ENCODE assay signal across 27 mouse cellular contexts in the genomic region with DNA sequence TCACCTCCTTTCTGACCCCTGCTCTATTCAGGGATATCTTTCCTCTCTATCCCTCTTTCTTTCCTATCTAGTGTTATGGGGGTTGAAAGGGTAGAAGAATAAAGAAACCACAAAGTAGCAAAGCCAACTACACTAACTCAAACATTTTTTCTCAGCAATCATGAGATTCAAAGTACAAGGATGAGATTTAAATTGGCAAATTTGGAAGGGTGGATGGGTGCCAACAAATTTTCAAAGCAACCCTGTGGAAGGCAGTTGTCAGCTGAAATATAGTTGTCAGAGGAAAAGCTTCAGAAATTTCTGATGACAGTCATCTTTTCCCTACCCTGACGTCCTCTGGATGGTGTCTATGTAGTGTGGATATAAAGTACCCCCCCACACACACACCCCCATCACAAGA. TPM values are rescaled to one million over a fixed set of nuclear protein-coding genes. Genes with fewer than 3 reads are reported as not detected.
DNase-seq lines count a peak whose midpoint lies in the region; ATAC-seq and TF ChIP-seq lines count a peak whose summit lies in the region.
"Had no signal": no experiment of that assay in that cellular context is flagged by ENCODE, and none has a peak within 500 bp of the region (broad histone marks: within the 10 kb centered on the region; RNA-seq: fewer than 3 reads in every experiment).

No protein-coding gene starts in this region.

- no peaks in the 10 kb centered on the region for H3K27me3 ChIP-seq in lung, embryonic 14.5 days (ENCODE audit: insufficient read depth, low read length)
- H3K27me3 ChIP-seq: embryonic facial prominence, embryonic 12.5 days; embryonic facial prominence, embryonic 15.5 days; heart, embryonic 13.5 days had no signal

- no peaks in the 10 kb centered on the region for H3K36me3 ChIP-seq in lung, embryonic 14.5 days (ENCODE audit: insufficient read depth)
- H3K36me3 ChIP-seq: embryonic facial prominence, embryonic 12.5 days; embryonic facial prominence, embryonic 15.5 days; heart, embryonic 10.5 days; heart, embryonic 13.5 days had no signal

- peak; percentile 23 for DNase-seq in layer of hippocampus, adult 11-12 months (ENCODE audit: low spot score)
- no peak for DNase-seq in layer of hippocampus, adult 8-10 months (ENCODE audit: low spot score in 2 of 2)
- DNase-seq in lung, embryonic 14.5 days: peak; percentile 45
- no peak for DNase-seq in lung, adult 2 months
- DNase-seq in brain, adult 2 months (ENCODE audit: low read depth, low spot score): peak; percentile 45
- DNase-seq in brain, embryonic 14.5 days (ENCODE audit: low read depth): peak; percentile 29
- DNase-seq: adrenal gland, postnatal 10 days; cerebellum, adult 11 months; cerebellum, adult 2 months; cerebellum, adult 9-11 months; cerebellum, postnatal 25 days; gastrocnemius, postnatal 10 days; gastrocnemius, postnatal 36 days; heart, adult 2 months; heart, postnatal 14 days; heart, postnatal 4 days had no signal

- no peak overlapping the region for H3K9ac ChIP-seq in lung, embryonic 14.5 days
- H3K9ac ChIP-seq: embryonic facial prominence, embryonic 12.5 days; embryonic facial prominence, embryonic 15.5 days; heart, embryonic 13.5 days; hindbrain, embryonic 14.5 days had no signal

- H3K4me1 ChIP-seq in lung, embryonic 14.5 days (ENCODE audit: insufficient read depth): no peaks in the 10 kb centered on the region
- 0 out of 2 replicates have a peak, but pooled peaks cover 2% of the 10 kb centered on the region for H3K4me1 ChIP-seq in lung, adult 2 months (ENCODE audit: control insufficient read depth, insufficient read depth, low read length)
- H3K4me1 ChIP-seq: embryonic facial prominence, embryonic 12.5 days; embryonic facial prominence, embryonic 15.5 days; heart, embryonic 10.5 days; heart, embryonic 13.5 days had no signal

- H3K27ac ChIP-seq in lung, embryonic 14.5 days (ENCODE audit: low read depth): no peak overlapping the region
- H3K27ac ChIP-seq: embryonic facial prominence, embryonic 12.5 days; embryonic facial prominence, embryonic 15.5 days; heart, adult 2 months; heart, embryonic 10.5 days; heart, embryonic 13.5 days; hindbrain, embryonic 14.5 days; hindbrain, postnatal 0 days had no signal

- H3K4me2 ChIP-seq in lung, embryonic 14.5 days: no peak overlapping the region
- H3K4me2 ChIP-seq: embryonic facial prominence, embryonic 12.5 days; embryonic facial prominence, embryonic 15.5 days; heart, embryonic 13.5 days; hindbrain, embryonic 14.5 days had no signal

- H3K4me3 ChIP-seq in lung, embryonic 14.5 days (ENCODE audit: low read depth, low read length): no peak overlapping the region
- no peak overlapping the region for H3K4me3 ChIP-seq in lung, adult 2 months (replicated peaks; ENCODE audit: extremely low read depth, low read depth, low read length)
- H3K4me3 ChIP-seq: embryonic facial prominence, embryonic 12.5 days; embryonic facial prominence, embryonic 15.5 days; heart, adult 2 months; heart, embryonic 10.5 days; heart, embryonic 13.5 days had no signal

- TF ChIP-seq POLR2A in lung, adult 2 months (IDR thresholded peaks at IDR 0.05; ENCODE audit: borderline replicate concordance, extremely low read depth, low read depth, low read length): no peak
- no peak for TF ChIP-seq POLR2A in brain, embryonic 14.5 days (IDR thresholded peaks at IDR 0.05; ENCODE audit: borderline replicate concordance, extremely low read depth, insufficient read depth, insufficient read length, poor library complexity, severe bottlenecking)

- ATAC-seq in lung, embryonic 14.5 days (ENCODE audit: insufficient read depth): no peak
- ATAC-seq: activated CD4-positive, CD25-positive, alpha-beta regulatory T cell, adult 4 months; forebrain, embryonic 14.5 days; hindbrain, postnatal 0 days; inflammation-experienced regulatory T-cells, adult 6 months had no signal

- WGBS in lung, embryonic 14.5 days: 29% methylated on average over 1 of the region's 1 CpGs
- 45% methylated on average over 1 of the region's 1 CpGs for whole genome bisulfite sequencing in lung, adult 2 months

- TF ChIP-seq CTCF in lung, embryonic 14.5 days (IDR thresholded peaks at IDR 0.05; ENCODE audit: low read depth): no peak
- TF ChIP-seq CTCF in lung, adult 2 months (IDR thresholded peaks at IDR 0.05; ENCODE audit: insufficient read depth, low read length): no peak
- TF ChIP-seq CTCF in brain, embryonic 14.5 days (IDR thresholded peaks at IDR 0.05; ENCODE audit: borderline replicate concordance, extremely low read depth, insufficient read depth, insufficient read length): no peak

- no peaks in the 10 kb centered on the region for H3K9me3 ChIP-seq in lung, embryonic 14.5 days (ENCODE audit: low read depth, low read length)
- H3K9me3 ChIP-seq: embryonic facial prominence, embryonic 12.5 days; embryonic facial prominence, embryonic 15.5 days; heart, embryonic 10.5 days had no signal

RNA-seq across cellular contexts. Expression of a gene that starts 16.0 kb away (rescaled TPM):
- total RNA-seq in layer of hippocampus, adult 8-10 months (2022): 1 to 10 TPM; 2.8 to 5.2 (median 3.9) TPM
- 2.8 and 3.1 TPM in 2 replicates for polyA plus RNA-seq in lung, embryonic 14.5 days (2014; fragmentation: Nextera tagmentation; extraction: Ambion mirVana)
- polyA plus RNA-seq in lung, adult 2 months (2012; rRNA removed): 3.0 and 3.5 TPM in 2 replicates
- 6.5 and 9.4 TPM in 2 replicates for polyA plus RNA-seq in brain, embryonic 14.5 days (2012; rRNA removed)
- total RNA-seq: gastrocnemius, adult 18-20 months; granulocyte monocyte progenitor cell, adult 5-6 weeks had no signal

RNA-seq across cellular contexts. Expression of a gene that starts 53.3 kb away (rescaled TPM):
- total RNA-seq in layer of hippocampus, adult 8-10 months (2022): 100 to 1,000 TPM; 429 to 500 (median 469) TPM
- 1,221 and 1,233 TPM in 2 replicates for polyA plus RNA-seq in lung, embryonic 14.5 days (2014; fragmentation: Nextera tagmentation; extraction: Ambion mirVana)
- polyA plus RNA-seq in lung, adult 2 months (2012; rRNA removed): 45.4 and 73.2 TPM in 2 replicates
- polyA plus RNA-seq in brain, embryonic 14.5 days (2012; rRNA removed): 1,280 and 1,328 TPM in 2 replicates

RNA-seq across cellular contexts. Expression of a gene that starts 53.7 kb away (rescaled TPM):
- 100 to 1,000 TPM; 129 to 143 (median 138) TPM for total RNA-seq in layer of hippocampus, adult 8-10 months (2022)
- 563 and 591 TPM in 2 replicates for polyA plus RNA-seq in lung, embryonic 14.5 days (2014; fragmentation: Nextera tagmentation; extraction: Ambion mirVana)
- 5.1 and 9.7 TPM in 2 replicates for polyA plus RNA-seq in lung, adult 2 months (2012; rRNA removed)
- 138 and 155 TPM in 2 replicates for polyA plus RNA-seq in brain, embryonic 14.5 days (2012; rRNA removed)

Comparison
In these comparisons a context has a peak if more than half of its experiments do, and no peak if none do; other contexts are left out.
1. DNase-seq: peak in layer of hippocampus, adult 11-12 months (single experiment), lung, embryonic 14.5 days (single experiment), brain, adult 2 months (single experiment) and brain, embryonic 14.5 days (single experiment); none in layer of hippocampus, adult 8-10 months (0 of 2) and lung, adult 2 months (single experiment).
2. RNA of a gene that starts 53.3 kb away (polyA plus RNA-seq): 1,280 to 1,328 TPM in brain, embryonic 14.5 days and 1,221 to 1,233 TPM in lung, embryonic 14.5 days; 45.4 to 73.2 TPM in lung, adult 2 months; every median in the first group is over 10 times any median in the second.
3. RNA of a gene that starts 53.7 kb away (polyA plus RNA-seq): 563 to 591 TPM in lung, embryonic 14.5 days and 138 to 155 TPM in brain, embryonic 14.5 days; 5.1 to 9.7 TPM in lung, adult 2 months; every median in the first group is over 10 times any median in the second.